Comparison of ENCODE assay signal across 21 mouse cellular contexts in genomic region chr12:56318059-56318458, GRCm38 (mm10).
"Had no signal": no experiment of that assay in that cellular context is flagged by ENCODE, and none has a peak within 500 bp of the region (broad histone marks: within the 10 kb centered on the region; RNA-seq: fewer than 3 reads in every experiment).

No protein-coding gene starts in this region.

- H3K27me3 ChIP-seq: liver, embryonic 13.5 days; liver, embryonic 15.5 days; lung, embryonic 15.5 days; megakaryocyte, embryonic 14.5 days; neural tube, embryonic 12.5 days had no signal

- H3K27ac ChIP-seq: liver, embryonic 13.5 days; liver, embryonic 15.5 days; lung, embryonic 15.5 days; macrophage; midbrain, embryonic 12.5 days; neural tube, embryonic 12.5 days had no signal

- DNase-seq: liver, embryonic 13.5 days; liver, postnatal 0 days; lung, adult 2 months; lung, postnatal 14 days; lung, postnatal 36 days; retina, postnatal 1 day; right cerebral cortex, adult 18-20 months; right cerebral cortex, postnatal 25 days; right cerebral cortex, postnatal 4 days; spleen, adult 18-20 months; thymus, adult 18-20 months; thymus, postnatal 14 days; thymus, postnatal 36 days had no signal

- ATAC-seq: liver, postnatal 0 days; lung, postnatal 0 days had no signal

- H3K4me2 ChIP-seq: liver, embryonic 11.5 days; liver, embryonic 13.5 days; liver, embryonic 15.5 days; lung, embryonic 15.5 days; midbrain, embryonic 12.5 days; neural tube, embryonic 12.5 days had no signal

- H3K9ac ChIP-seq: liver, embryonic 13.5 days; liver, embryonic 15.5 days; liver, postnatal 0 days; lung, embryonic 15.5 days; midbrain, embryonic 12.5 days; neural tube, embryonic 12.5 days had no signal

- H3K9me3 ChIP-seq: liver, embryonic 13.5 days; liver, embryonic 15.5 days; lung, embryonic 15.5 days; midbrain, embryonic 12.5 days; neural tube, embryonic 12.5 days had no signal

- H3K4me3 ChIP-seq: liver, embryonic 13.5 days; liver, embryonic 15.5 days; lung, embryonic 15.5 days; megakaryocyte, embryonic 14.5 days; midbrain, embryonic 12.5 days; neural tube, embryonic 12.5 days had no signal

- H3K4me1 ChIP-seq: liver, embryonic 13.5 days; liver, embryonic 15.5 days; megakaryocyte, embryonic 14.5 days; midbrain, embryonic 12.5 days; neural tube, embryonic 12.5 days had no signal

- H3K36me3 ChIP-seq: liver, embryonic 13.5 days; liver, embryonic 15.5 days; lung, embryonic 15.5 days; midbrain, embryonic 12.5 days; neural tube, embryonic 12.5 days had no signal
